Mouse (Mus musculus) kidney, embryonic 15.5 days (tissue): ENCODE measurements around the gene Ap1g1. TPM values are rescaled to one million over a fixed set of nuclear protein-coding genes. Genes with fewer than 3 reads are reported as not detected.

Experiments used
- ATAC-seq: fragments of 200-750 bp; cut with Nextera tagmentation; replicated peaks from 2 replicates; pipeline ENCODE4 v1.8.0; 2017; ENCODE audit warnings: moderate TSS enrichment; ENCODE audit not compliant: low FRiP score
- H3K27ac ChIP-seq: fragments of 300-500 bp; sonication (generic); 2 replicates; pipeline ENCODE4 v1.5.1; 2015; ENCODE audit warnings: mild to moderate bottlenecking, inconsistent platforms
- H3K27me3 ChIP-seq: fragments of 300-500 bp; sonication (generic); 2 replicates; pipeline ENCODE4 v1.6.1; 2015; ENCODE audit warnings: inconsistent platforms
- H3K36me3 ChIP-seq: fragments of 300-500 bp; sonication (generic); 2 replicates; pipeline ENCODE4 v1.6.1; 2015; ENCODE audit warnings: inconsistent platforms
- H3K4me1 ChIP-seq: fragments of 300-500 bp; sonication (generic); 2 replicates; pipeline ENCODE4 v1.6.1; 2015; ENCODE audit warnings: inconsistent platforms
- H3K4me2 ChIP-seq: fragments of 300-500 bp; sonication (generic); 2 replicates; pipeline ENCODE4 v1.6.1; 2015; ENCODE audit warnings: moderate library complexity, mild to moderate bottlenecking, inconsistent platforms
- H3K4me3 ChIP-seq: fragments of 300-500 bp; sonication (generic); replicated peaks from 2 replicates; pipeline ENCODE4 v1.5.1; 2015; ENCODE audit warnings: mild to moderate bottlenecking, inconsistent platforms
- H3K9ac ChIP-seq: fragments of 300-500 bp; sonication (generic); 2 replicates; pipeline ENCODE4 v1.6.1; 2015; ENCODE audit warnings: mild to moderate bottlenecking, inconsistent platforms
- H3K9me3 ChIP-seq: fragments of 300-500 bp; sonication (generic); replicated peaks from 2 replicates; pipeline ENCODE4 v1.6.1; 2016; ENCODE audit warnings: inconsistent platforms
- WGBS: fragments of 180-500 bp; shearing (Covaris S2); methylation state at CpG from one replicate; pipeline ENCODE4 v1.1.7; 2015; ENCODE audit warnings: mixed read lengths; 5-methylcytosine and 5-hydroxymethylcytosine counted together
- polyA plus RNA-seq: library from polyadenylated mRNA; unstranded; fragments of >200 nt; fragmentation: Nextera tagmentation; extraction: Ambion mirVana; gene quantifications from 2 replicates; pipeline ENCODE4 v1.2.1, GENCODE M21; 2015

Ap1g1 gene
- polyA plus RNA-seq, 1 experiment from 2014 or later, result 45.4 TPM

- no peaks in the 10 kb centered on the region for H3K36me3 ChIP-seq
- H3K27me3 ChIP-seq, result no peaks in the 10 kb centered on the region
- H3K27ac ChIP-seq, result no peak overlapping the region
- peaks cover 12% of the 10 kb centered on the region; the same call in 1 of the 2 replicates for H3K4me1 ChIP-seq
- no peak overlapping the region for H3K4me3 ChIP-seq
- 45% methylated on average over 1 of the region's 1 CpGs for WGBS
- H3K4me2 ChIP-seq, result no peak overlapping the region
- H3K9ac ChIP-seq, result no peak overlapping the region
- ATAC-seq, result no peak
- H3K9me3 ChIP-seq, result no peaks in the 10 kb centered on the region
Observed at GRCm38 (mm10) chr8:109795166-109795565, 16.8 kb downstream of the Ap1g1 start.

GRCm38 (mm10) chr8:109798721-109799120 is 20.4 kb downstream of the Ap1g1 start:
- 0 out of 2 replicates have a peak overlapping the region, but pooled peaks have one; percentile 27 for H3K27ac ChIP-seq
- no peaks in the 10 kb centered on the region for H3K27me3 ChIP-seq
- no peak overlapping the region for H3K4me3 ChIP-seq
- no peak for ATAC-seq
- H3K4me2 ChIP-seq, result no peak overlapping the region
- peaks cover 5% of the 10 kb centered on the region; the same call in 1 of the 2 replicates for H3K36me3 ChIP-seq
- no peak overlapping the region for H3K9ac ChIP-seq
- H3K9me3 ChIP-seq, result no peaks in the 10 kb centered on the region
- H3K4me1 ChIP-seq, result peaks cover 16% of the 10 kb centered on the region; the same call in 1 of the 2 replicates

- Histone ChIP-seq H3K4me1 (peaks cover 16% of the 10 kb centered on the region; the same call in 1 of the 2 replicates), H3K27me3 (no peaks in the 10 kb centered on the region), H3K4me3 (no peak overlapping the region), H3K9ac (no peak overlapping the region), H3K9me3 (no peaks in the 10 kb centered on the region), H3K4me2 (no peak overlapping the region), H3K27ac (peak overlapping the region; percentile 25; the same call in 1 of the 2 replicates), H3K36me3 (peaks cover 5% of the 10 kb centered on the region; the same call in 1 of the 2 replicates)
- 50% methylated on average over 4 of the region's 4 CpGs for WGBS
- ATAC-seq, result no peak
Observed at GRCm38 (mm10) chr8:109799245-109799644, 20.9 kb downstream of the Ap1g1 start.

- peaks cover 13% of the 10 kb centered on the region; the same call in 1 of the 2 replicates for H3K4me1 ChIP-seq
- H3K27ac ChIP-seq, result 0 out of 2 replicates have a peak overlapping the region, but pooled peaks have one; percentile 45
- no peak for ATAC-seq
- H3K9ac ChIP-seq, result no peak overlapping the region
- H3K27me3 ChIP-seq, result no peaks in the 10 kb centered on the region
- H3K4me2 ChIP-seq, result no peak overlapping the region
- H3K36me3 ChIP-seq, result peaks cover 11% of the 10 kb centered on the region; the same call in 1 of the 2 replicates
- 83% methylated on average over 2 of the region's 2 CpGs for WGBS
- H3K4me3 ChIP-seq, result no peak overlapping the region
- no peaks in the 10 kb centered on the region for H3K9me3 ChIP-seq
Observed at GRCm38 (mm10) chr8:109800325-109800724, 22.0 kb downstream of the Ap1g1 start.

GRCm38 (mm10) chr8:109803211-109803610 is 24.9 kb downstream of the Ap1g1 start:
- Histone ChIP-seq H3K4me1 (peaks cover 13% of the 10 kb centered on the region; the same call in 1 of the 2 replicates), H3K9ac (no peak overlapping the region), H3K36me3 (peaks cover 15% of the 10 kb centered on the region), H3K4me3 (no peak overlapping the region), H3K4me2 (no peak overlapping the region), H3K9me3 (no peaks in the 10 kb centered on the region), H3K27me3 (no peaks in the 10 kb centered on the region), H3K27ac (no peak overlapping the region)
- ATAC-seq, result no peak
- 94% methylated on average over 3 of the region's 3 CpGs for WGBS

- Histone ChIP-seq H3K4me1 (peaks cover 13% of the 10 kb centered on the region; the same call in 1 of the 2 replicates), H3K27me3 (no peaks in the 10 kb centered on the region), H3K36me3 (peaks cover 17% of the 10 kb centered on the region), H3K4me2 (no peak overlapping the region), H3K9me3 (no peaks in the 10 kb centered on the region), H3K9ac (no peak overlapping the region), H3K4me3 (no peak overlapping the region), H3K27ac (no peak overlapping the region)
- 94% methylated on average over 3 of the region's 3 CpGs for WGBS
- no peak for ATAC-seq
Observed at GRCm38 (mm10) chr8:109803801-109804200, 25.4 kb downstream of the Ap1g1 start.

GRCm38 (mm10) chr8:109806522-109806921 is 28.2 kb downstream of the Ap1g1 start:
- Histone ChIP-seq H3K9ac (no peak overlapping the region), H3K36me3 (peaks cover 17% of the 10 kb centered on the region), H3K9me3 (no peaks in the 10 kb centered on the region), H3K27me3 (no peaks in the 10 kb centered on the region), H3K4me1 (peaks cover 3% of the 10 kb centered on the region; the same call in 1 of the 2 replicates), H3K4me3 (no peak overlapping the region), H3K4me2 (no peak overlapping the region), H3K27ac (no peak overlapping the region)
- ATAC-seq, result no peak
- 79% methylated on average over 3 of the region's 3 CpGs for WGBS

GRCm38 (mm10) chr8:109807401-109808119 is 29.2 kb downstream of the Ap1g1 start:
- no peak overlapping the region for H3K27ac ChIP-seq
- H3K4me2 ChIP-seq, result no peak overlapping the region
- H3K4me1 ChIP-seq, result peaks cover 3% of the 10 kb centered on the region; the same call in 1 of the 2 replicates
- no peaks in the 10 kb centered on the region for H3K9me3 ChIP-seq
- no peak overlapping the region for H3K9ac ChIP-seq
- ATAC-seq, result no peak
- no peaks in the 10 kb centered on the region for H3K27me3 ChIP-seq
- H3K4me3 ChIP-seq, result no peak overlapping the region
- peaks cover 17% of the 10 kb centered on the region for H3K36me3 ChIP-seq
- 83% methylated on average over 7 of the region's 7 CpGs for whole genome bisulfite sequencing

- Histone ChIP-seq H3K36me3 (peaks cover 13% of the 10 kb centered on the region), H3K9ac (no peak overlapping the region), H3K4me1 (peaks cover 3% of the 10 kb centered on the region; the same call in 1 of the 2 replicates), H3K27me3 (no peaks in the 10 kb centered on the region), H3K4me3 (no peak overlapping the region), H3K4me2 (no peak overlapping the region), H3K27ac (no peak overlapping the region), H3K9me3 (no peaks in the 10 kb centered on the region)
- ATAC-seq, result no peak
Observed at GRCm38 (mm10) chr8:109808120-109808447, 29.7 kb downstream of the Ap1g1 start.

- WGBS, result 64% methylated on average over 3 of the region's 3 CpGs
- Histone ChIP-seq H3K36me3 (peaks cover 12% of the 10 kb centered on the region), H3K4me1 (peaks cover 3% of the 10 kb centered on the region; the same call in 1 of the 2 replicates), H3K4me3 (no peak overlapping the region), H3K4me2 (no peak overlapping the region), H3K27ac (no peak overlapping the region), H3K9ac (no peak overlapping the region), H3K9me3 (no peaks in the 10 kb centered on the region), H3K27me3 (no peaks in the 10 kb centered on the region)
- ATAC-seq, result no peak
Observed at GRCm38 (mm10) chr8:109810434-109810833, 32.1 kb downstream of the Ap1g1 start.

- peaks cover 11% of the 10 kb centered on the region; the same call in 1 of the 2 replicates for H3K36me3 ChIP-seq
- no peak overlapping the region for H3K4me2 ChIP-seq
- no peaks in the 10 kb centered on the region for H3K27me3 ChIP-seq
- no peak overlapping the region for H3K9ac ChIP-seq
- no peak overlapping the region for H3K27ac ChIP-seq
- ATAC-seq, result no peak
- H3K9me3 ChIP-seq, result no peaks in the 10 kb centered on the region
- H3K4me3 ChIP-seq, result no peak overlapping the region
- peaks cover 9% of the 10 kb centered on the region for H3K4me1 ChIP-seq
- WGBS, result 94% methylated on average over 2 of the region's 2 CpGs
Observed at GRCm38 (mm10) chr8:109815268-109815667, 36.9 kb downstream of the Ap1g1 start.

- Histone ChIP-seq H3K4me1 (peaks cover 7% of the 10 kb centered on the region), H3K9ac (no peak overlapping the region), H3K36me3 (peaks cover 14% of the 10 kb centered on the region; the same call in 1 of the 2 replicates), H3K4me2 (no peak overlapping the region), H3K9me3 (no peaks in the 10 kb centered on the region), H3K4me3 (no peak overlapping the region), H3K27me3 (no peaks in the 10 kb centered on the region), H3K27ac (peak overlapping the region; percentile 15; the same call in 1 of the 2 replicates)
- WGBS, result 40% methylated on average over 1 of the region's 1 CpGs
- no peak for ATAC-seq
Observed at GRCm38 (mm10) chr8:109817933-109818332, 39.6 kb downstream of the Ap1g1 start.
